Mouse (Mus musculus): ENCODE results near the gene Lpcat2.

GRCm38 (mm10) chr8:92896056-92896455, 40.9 kb downstream of the Lpcat2 start:
- TF ChIP-seq POLR2A (IDR thresholded peaks at IDR 0.05; ENCODE audit: control insufficient read depth, extremely low read depth, insufficient read depth, low read length, poor library complexity): no peak
- TF ChIP-seq CTCF (IDR thresholded peaks at IDR 0.05; ENCODE audit: borderline replicate concordance, control insufficient read depth, extremely low read depth, insufficient read depth, low read length, poor library complexity): no peak

All from thymus, adult 2 months (tissue).